Mouse (Mus musculus): ENCODE measurements at regions not wholly inside any gene's neighbourhood (a gene's known extent, or its start where the extent isn't known, plus 50 kb on each side); places are given as distances from the start of the nearest gene placed in this dataset.

- DNase-seq, result no peak
Observed at GRCm38 (mm10) chr7:40429416-40429815, 468.7 kb upstream of the Vstm2b start.

GRCm38 (mm10) chr7:40433906-40434305 lies 464.2 kb upstream of the Vstm2b start:
- peak; percentile 4 for DNase-seq

GRCm38 (mm10) chr7:40441128-40441527 lies 457.0 kb upstream of the Vstm2b start:
- DNase-seq, result no peak

GRCm38 (mm10) chr7:40441786-40442185 lies 456.3 kb upstream of the Vstm2b start:
- no peak for DNase-seq

- DNase-seq, result no peak
Observed at GRCm38 (mm10) chr7:40466382-40466781, 431.7 kb upstream of the Vstm2b start.

- no peak for DNase-seq
Observed at GRCm38 (mm10) chr7:40487256-40487655, 410.9 kb upstream of the Vstm2b start.

- no peak for DNase-seq
Observed at GRCm38 (mm10) chr7:40522703-40523267, 375.3 kb upstream of the Vstm2b start.

GRCm38 (mm10) chr7:40536601-40537000 lies 361.5 kb upstream of the Vstm2b start:
- DNase-seq, result no peak

GRCm38 (mm10) chr7:40537621-40538020 lies 360.5 kb upstream of the Vstm2b start:
- no peak for DNase-seq

- DNase-seq, result no peak
Observed at GRCm38 (mm10) chr7:40539789-40540188, 358.3 kb upstream of the Vstm2b start.

- no peak for DNase-seq
Observed at GRCm38 (mm10) chr7:40541283-40541682, 356.8 kb upstream of the Vstm2b start.

GRCm38 (mm10) chr7:40563447-40564118 lies 334.5 kb upstream of the Vstm2b start:
- no peak for DNase-seq

GRCm38 (mm10) chr7:40575971-40576370 lies 322.2 kb upstream of the Vstm2b start:
- DNase-seq, result no peak

GRCm38 (mm10) chr7:40577365-40577764 lies 320.8 kb upstream of the Vstm2b start:
- no peak for DNase-seq

GRCm38 (mm10) chr7:40620761-40621160 lies 277.4 kb upstream of the Vstm2b start:
- no peak for DNase-seq

- DNase-seq, result no peak
Observed at GRCm38 (mm10) chr7:40622811-40623210, 275.3 kb upstream of the Vstm2b start.

- no peak for DNase-seq
Observed at GRCm38 (mm10) chr7:40623286-40623685, 274.8 kb upstream of the Vstm2b start.

GRCm38 (mm10) chr7:40636369-40636768 lies 261.8 kb upstream of the Vstm2b start:
- DNase-seq, result no peak

- no peak for DNase-seq
Observed at GRCm38 (mm10) chr7:40654982-40655381, 243.1 kb upstream of the Vstm2b start.

- no peak for DNase-seq
Observed at GRCm38 (mm10) chr7:40655391-40655790, 242.7 kb upstream of the Vstm2b start.

GRCm38 (mm10) chr7:40659662-40660061 lies 238.5 kb upstream of the Vstm2b start:
- DNase-seq, result no peak

GRCm38 (mm10) chr7:40663781-40664180 lies 234.3 kb upstream of the Vstm2b start:
- DNase-seq, result no peak

- DNase-seq, result no peak
Observed at GRCm38 (mm10) chr7:40666625-40667024, 231.5 kb upstream of the Vstm2b start.

- no peak for DNase-seq
Observed at GRCm38 (mm10) chr7:40670401-40670800, 227.7 kb upstream of the Vstm2b start.

- DNase-seq, result no peak
Observed at GRCm38 (mm10) chr7:40671068-40671467, 227.1 kb upstream of the Vstm2b start.

Data from cerebellum, adult 9-10 months (tissue).